In genomic region chr1:115742556-115742955, GRCm38 (mm10) we compare ENCODE assay signal across 31 mouse cellular contexts. TPM values are rescaled to one million over a fixed set of nuclear protein-coding genes. Genes with fewer than 3 reads are reported as not detected.
DNase-seq lines count a peak whose midpoint lies in the region; ATAC-seq and TF ChIP-seq lines count a peak whose summit lies in the region.
"Had no signal": no experiment of that assay in that cellular context is flagged by ENCODE, and none has a peak within 500 bp of the region (broad histone marks: within the 10 kb centered on the region; RNA-seq: fewer than 3 reads in every experiment).

No protein-coding gene starts in this region.

- H3K9ac ChIP-seq in midbrain, postnatal 0 days (replicated peaks; ENCODE audit: low read length, poor library complexity, severe bottlenecking) = no peak overlapping the region
- H3K9ac ChIP-seq: embryonic facial prominence, embryonic 13.5 days; forebrain, embryonic 12.5 days; forebrain, embryonic 15.5 days; heart, embryonic 12.5 days; heart, embryonic 15.5 days; hindbrain, embryonic 13.5 days; intestine, embryonic 15.5 days had no signal

- no peak overlapping the region for H3K4me3 ChIP-seq in gastrocnemius, adult 2 months
- no peak overlapping the region for H3K4me3 ChIP-seq in midbrain, postnatal 0 days (ENCODE audit: low read depth, low read length)
- H3K4me3 ChIP-seq: embryonic facial prominence, embryonic 10.5 days; embryonic facial prominence, embryonic 13.5 days; erythroblast, embryonic 14.5 days; forebrain, embryonic 12.5 days; forebrain, embryonic 15.5 days; heart, embryonic 12.5 days; heart, embryonic 15.5 days; hindbrain, embryonic 10.5 days; hindbrain, embryonic 13.5 days; intestine, embryonic 15.5 days had no signal

- no peaks in the 10 kb centered on the region for H3K9me3 ChIP-seq in midbrain, postnatal 0 days (ENCODE audit: low read length)
- H3K9me3 ChIP-seq: embryonic facial prominence, embryonic 10.5 days; embryonic facial prominence, embryonic 13.5 days; forebrain, embryonic 12.5 days; forebrain, embryonic 15.5 days; heart, embryonic 12.5 days; heart, embryonic 15.5 days; hindbrain, embryonic 10.5 days; hindbrain, embryonic 13.5 days; intestine, embryonic 15.5 days had no signal

- intact Hi-C loops in gastrocnemius, adult 2 months (cut with DNase I) = no loop called here

- H3K4me2 ChIP-seq in midbrain, postnatal 0 days (ENCODE audit: low read depth, low read length, poor library complexity, severe bottlenecking) = no peak overlapping the region
- H3K4me2 ChIP-seq: embryonic facial prominence, embryonic 13.5 days; forebrain, embryonic 12.5 days; forebrain, embryonic 15.5 days; heart, embryonic 12.5 days; heart, embryonic 15.5 days; hindbrain, embryonic 13.5 days; intestine, embryonic 15.5 days had no signal

- ATAC-seq in midbrain, postnatal 0 days (ENCODE audit: low FRiP score) = no peak
- ATAC-seq: forebrain, embryonic 15.5 days; hindbrain, embryonic 16.5 days; intestine, embryonic 15.5 days; Patski had no signal

- no peak overlapping the region for H3K27ac ChIP-seq in gastrocnemius, adult 2 months
- H3K27ac ChIP-seq in midbrain, postnatal 0 days (ENCODE audit: low read depth, low read length) = no peak overlapping the region
- H3K27ac ChIP-seq: embryonic facial prominence, embryonic 10.5 days; embryonic facial prominence, embryonic 13.5 days; forebrain, embryonic 12.5 days; forebrain, embryonic 15.5 days; heart, embryonic 15.5 days; hindbrain, embryonic 10.5 days; hindbrain, embryonic 13.5 days; intestine, embryonic 15.5 days had no signal

- 85% methylated on average over 5 of the region's 5 CpGs for WGBS in midbrain, postnatal 0 days

- H3K36me3 ChIP-seq in midbrain, postnatal 0 days (ENCODE audit: insufficient read depth, low read length) = no peaks in the 10 kb centered on the region
- H3K36me3 ChIP-seq: embryonic facial prominence, embryonic 10.5 days; embryonic facial prominence, embryonic 13.5 days; forebrain, embryonic 12.5 days; forebrain, embryonic 15.5 days; heart, embryonic 12.5 days; heart, embryonic 15.5 days; hindbrain, embryonic 10.5 days; hindbrain, embryonic 13.5 days; intestine, embryonic 15.5 days had no signal

- no peaks in the 10 kb centered on the region for H3K4me1 ChIP-seq in midbrain, postnatal 0 days (ENCODE audit: insufficient read depth, low read length)
- H3K4me1 ChIP-seq: embryonic facial prominence, embryonic 10.5 days; embryonic facial prominence, embryonic 13.5 days; forebrain, embryonic 12.5 days; forebrain, embryonic 15.5 days; heart, embryonic 12.5 days; heart, embryonic 15.5 days; hindbrain, embryonic 10.5 days; hindbrain, embryonic 13.5 days; intestine, embryonic 15.5 days had no signal

- TF ChIP-seq CTCF in gastrocnemius, adult 2 months (IDR thresholded peaks at IDR 0.05) = no peak
- TF ChIP-seq CTCF in midbrain, postnatal 0 days (IDR thresholded peaks at IDR 0.05) = no peak

- no peaks in the 10 kb centered on the region for H3K27me3 ChIP-seq in midbrain, postnatal 0 days (ENCODE audit: insufficient read depth, low read length)
- H3K27me3 ChIP-seq: embryonic facial prominence, embryonic 13.5 days; forebrain, embryonic 12.5 days; forebrain, embryonic 15.5 days; heart, embryonic 12.5 days; heart, embryonic 15.5 days; hindbrain, embryonic 13.5 days; intestine, embryonic 15.5 days; Patski had no signal

- peak; percentile 65 to 69 for DNase-seq in adrenal gland, adult (ENCODE audit: inconsistent age in 2 of 2, low spot score in 1 of 2)
- no peak for DNase-seq in adrenal gland, postnatal 4 days (ENCODE audit: low spot score in 2 of 2)
- peak; percentile 14 for DNase-seq in gastrocnemius, adult 2 months
- no peak for DNase-seq in gastrocnemius, postnatal 25 days
- DNase-seq in adrenal gland, postnatal 14 days = peak; percentile 54
- DNase-seq in brain, adult 2 months (ENCODE audit: low read depth, low spot score) = peak; percentile 33
- no peak for DNase-seq in c-Kit-positive CD71-positive TER-119-positive erythroid progenitor cells, embryonic 14.5 days (ENCODE audit: low spot score)
- no peak for DNase-seq in midbrain, postnatal 0 days (ENCODE audit: low spot score)
- DNase-seq: cerebellum, adult 11-12 months; cerebellum, adult 9-10 months; embryo, embryonic 11 days; gastrocnemius, postnatal 10 days; heart, adult 11 months; heart, postnatal 10 days; heart, postnatal 36 days; kidney, adult 18-20 months; kidney, adult 9 months had no signal

RNA-seq across cellular contexts. Expression of gene Cntnap5a, which starts 58.0 kb away (rescaled TPM):
- 1 to 10 TPM; 7.9 to 8.3 TPM for total RNA-seq in adrenal gland, postnatal 4 days (2021)
- total RNA-seq in gastrocnemius, adult 2 months (2021) = not detected
- total RNA-seq in gastrocnemius, postnatal 25 days (2021) = not detected
- 5.9 TPM in 2 replicates for total RNA-seq in adrenal gland, postnatal 14 days (2021)
- total RNA-seq in midbrain, postnatal 0 days (2014; rRNA removed) = 20.4 and 24.3 TPM in 2 replicates
- polyA plus RNA-seq in midbrain, postnatal 0 days (2015; fragmentation: Nextera tagmentation; extraction: Ambion mirVana) = 2.4 and 2.9 TPM in 2 replicates
- total RNA-seq: ES-E14; heart, adult 8-10 months; heart, postnatal 10 days; heart, postnatal 36 days had no signal
- polyA plus RNA-seq: erythroblast, embryonic 14.5 days; heart, embryonic 12.5 days; heart, embryonic 15.5 days; Patski had no signal

Comparison
In these comparisons a context has a peak if more than half of its experiments do, and no peak if none do; other contexts are left out.
1. DNase-seq: peak in adrenal gland, adult (2 of 2), gastrocnemius, adult 2 months (single experiment), adrenal gland, postnatal 14 days (single experiment) and brain, adult 2 months (single experiment); none in adrenal gland, postnatal 4 days (0 of 2), gastrocnemius, postnatal 25 days (single experiment), c-Kit-positive CD71-positive TER-119-positive erythroid progenitor cells, embryonic 14.5 days (single experiment) and midbrain, postnatal 0 days (single experiment).